Mouse (Mus musculus) adrenal gland, postnatal 36 days (tissue): Measurements from ENCODE around the gene Zfp791. TPM values are rescaled to one million over a fixed set of nuclear protein-coding genes. Genes with fewer than 3 reads are reported as not detected.

Experiments
- microRNA-seq: library from miRNA; unstranded; fragments of <30 nt; microRNA quantifications from one replicate; pipeline ENCODE4 v1.2.0, GENCODE M21; 2021
- total RNA-seq, 2 experiments: library from RNA; stranded (reverse); gene quantifications; 2 replicates each; pipeline ENCODE4 v1.2.3; 2021

Zfp791 gene
- total RNA-seq, 2 experiments from 2014 or later = 1.3 to 1.4 TPM

Small RNA genes lying within 50 kb of the gene (microRNA-seq; reads per million reads assigned to microRNA genes)
- gene Gm23388 (not detected), gene Mir7070 (not detected)

Other genes starting within 250 kb of the Zfp791 start
- 10 to 100 TPM; 41.9 to 53.8 TPM for gene Gcdh, start 229.2 kb downstream of the Zfp791 start, total RNA-seq
- gene Klf1, start 221.2 kb downstream of the Zfp791 start, total RNA-seq = under 1 TPM in 1 of 2 experiments, not detected in 1; 0.20 TPM
- gene Dnase2a, start 214.5 kb downstream of the Zfp791 start, total RNA-seq = 10 to 100 TPM in 1 of 2 experiments, 1 to 10 TPM in 1; 9.5 to 10.3 TPM
- 1 to 10 TPM; 1.0 to 1.3 TPM for gene Mast1, start 185.7 kb downstream of the Zfp791 start, total RNA-seq
- not detected for gene Rtbdn, start 176.1 kb downstream of the Zfp791 start, total RNA-seq
- gene Gm49661, start 153.7 kb downstream of the Zfp791 start, total RNA-seq = 1 to 10 TPM in 1 of 2 experiments, not detected in 1; 1.5 TPM
- gene Prdx2, start 153.5 kb downstream of the Zfp791 start, total RNA-seq = 100 to 1,000 TPM; 651 to 659 TPM
- gene Rnaseh2a, start 153.3 kb downstream of the Zfp791 start, total RNA-seq = 100 to 1,000 TPM; 109 to 136 TPM
- gene Junb, start 144.4 kb downstream of the Zfp791 start, total RNA-seq = 100 to 1,000 TPM in 1 of 2 experiments, 10 to 100 TPM in 1; 71.5 to 139 TPM
- 1 to 10 TPM; 7.0 to 8.2 TPM for gene Hook2, start 132.5 kb downstream of the Zfp791 start, total RNA-seq
- not detected for gene Best2, start 108.6 kb downstream of the Zfp791 start, total RNA-seq
- gene Asna1, start 97.8 kb downstream of the Zfp791 start, total RNA-seq = 10 to 100 TPM; 91.0 to 93.4 TPM
- gene Trir, start 96.3 kb downstream of the Zfp791 start, total RNA-seq = 100 to 1,000 TPM; 157 to 178 TPM
- 10 to 100 TPM; 76.4 to 88.2 TPM for gene Tnpo2, start 86.2 kb downstream of the Zfp791 start, total RNA-seq
- gene Fbxw9, start 63.0 kb downstream of the Zfp791 start, total RNA-seq = 10 to 100 TPM; 13.0 to 20.5 TPM
- gene Gm5741, start 55.1 kb downstream of the Zfp791 start, total RNA-seq = 1 to 10 TPM in 1 of 2 experiments, not detected in 1; 1.2 TPM
- gene Dhps, start 51.3 kb downstream of the Zfp791 start, total RNA-seq = 10 to 100 TPM; 32.2 to 32.7 TPM
- gene Wdr83os, start 42.4 kb downstream of the Zfp791 start, total RNA-seq = 10 to 100 TPM; 69.1 to 79.6 TPM
- 10 to 100 TPM; 20.5 to 25.5 TPM for gene Wdr83, start 41.8 kb downstream of the Zfp791 start, total RNA-seq
- gene Man2b1, start 39.8 kb downstream of the Zfp791 start, total RNA-seq = 10 to 100 TPM; 38.1 to 45.5 TPM
- not detected for gene Cks1brt, start 28.8 kb upstream of the Zfp791 start, total RNA-seq
- gene Olfr371, start 102.9 kb upstream of the Zfp791 start, total RNA-seq = not detected
- gene Orc6, start 176.5 kb upstream of the Zfp791 start, total RNA-seq = 10 to 100 TPM; 17.9 to 18.8 TPM
- 100 to 1,000 TPM; 105 to 108 TPM for gene Vps35, start 176.7 kb upstream of the Zfp791 start, total RNA-seq